Mouse (Mus musculus) lung, postnatal 10 days (tissue): ENCODE results near the gene Olfr1260.

Source experiments
- DNase-seq: peaks from one replicate; pipeline ENCODE4 v3.0.0; 2021

The Olfr1260 gene

GRCm38 (mm10) chr2:89974184-89974583 lies at the start of gene Olfr1260:
Gene Olfr1260 (plus strand): TSS chr2:89974340.
- no peak for DNase-seq

GRCm38 (mm10) chr2:89927009-89927408 lies 47.1 kb upstream of the Olfr1260 start, which contains the start of gene Olfr1258:
Gene Olfr1258 (plus strand): TSS chr2:89927309.
- no peak for DNase-seq

GRCm38 (mm10) chr2:89948564-89948963 lies 25.6 kb upstream of the Olfr1260 start, which contains the start of gene Olfr1259:
Gene Olfr1259 (minus strand): TSS chr2:89948664.
- no peak for DNase-seq

GRCm38 (mm10) chr2:89977709-89978108 lies 3.6 kb downstream of the Olfr1260 start:
- no peak for DNase-seq

GRCm38 (mm10) chr2:89990921-89991320 lies 16.8 kb downstream of the Olfr1260 start, which contains the start of gene Olfr1261:
Gene Olfr1261 (plus strand): TSS chr2:89991221.
- DNase-seq: no peak

GRCm38 (mm10) chr2:89999845-90000244 lies 25.7 kb downstream of the Olfr1260 start, which contains the start of gene Olfr1262:
Gene Olfr1262 (plus strand): TSS chr2:90000145.
- DNase-seq: no peak

GRCm38 (mm10) chr2:90011831-90012230 lies 37.7 kb downstream of the Olfr1260 start, which contains the start of gene Olfr1263:
Gene Olfr1263 (plus strand): TSS chr2:90012131.
- no peak for DNase-seq

- DNase-seq: no peak
These were observed 51.3 kb downstream of the Olfr1260 start, which contains the start of gene Olfr1264 for GRCm38 (mm10) chr2:90025477-90025876. Gene Olfr1264 (minus strand): TSS chr2:90025577.
